Mouse (Mus musculus): ENCODE results near the gene Psip1.

Gene Psip1

DNA sequence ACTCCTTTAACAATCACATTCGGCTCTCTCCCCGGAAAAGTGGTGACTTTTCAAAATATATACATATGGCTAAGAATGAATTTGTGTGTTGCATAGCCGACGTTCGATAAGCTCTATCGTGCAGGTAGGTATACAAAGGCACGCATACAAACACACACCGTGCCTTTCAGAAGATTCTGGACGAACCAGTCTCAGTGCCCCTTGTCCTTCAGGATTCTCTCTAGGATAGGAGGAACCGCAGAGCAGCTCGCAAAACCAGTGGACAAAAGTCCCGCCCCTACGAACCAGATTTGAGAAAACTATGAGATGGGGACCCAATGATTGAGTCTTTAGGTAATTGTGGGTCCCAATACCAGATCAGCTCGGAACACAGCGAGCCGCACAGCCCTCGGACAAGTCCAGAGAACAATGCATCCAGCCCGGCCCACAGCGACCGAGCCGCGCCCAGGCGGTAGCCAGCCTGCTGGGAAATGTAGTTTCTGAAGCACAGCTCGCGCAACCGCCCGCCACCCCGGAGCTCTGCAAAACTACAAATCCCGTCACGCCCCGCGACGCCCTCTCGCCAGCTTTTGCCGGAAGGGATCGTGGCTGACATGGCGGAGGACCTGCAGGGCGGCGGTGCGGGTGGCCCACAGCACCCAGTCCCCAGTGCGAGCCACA is 69.0 kb downstream of the Psip1 start, which contains the start of gene Snapc3:
TSS of gene Snapc3 (plus strand) at position 565 of the 660 bp plus-strand sequence.
- peak; percentile 96 for DNase-seq

DNA sequence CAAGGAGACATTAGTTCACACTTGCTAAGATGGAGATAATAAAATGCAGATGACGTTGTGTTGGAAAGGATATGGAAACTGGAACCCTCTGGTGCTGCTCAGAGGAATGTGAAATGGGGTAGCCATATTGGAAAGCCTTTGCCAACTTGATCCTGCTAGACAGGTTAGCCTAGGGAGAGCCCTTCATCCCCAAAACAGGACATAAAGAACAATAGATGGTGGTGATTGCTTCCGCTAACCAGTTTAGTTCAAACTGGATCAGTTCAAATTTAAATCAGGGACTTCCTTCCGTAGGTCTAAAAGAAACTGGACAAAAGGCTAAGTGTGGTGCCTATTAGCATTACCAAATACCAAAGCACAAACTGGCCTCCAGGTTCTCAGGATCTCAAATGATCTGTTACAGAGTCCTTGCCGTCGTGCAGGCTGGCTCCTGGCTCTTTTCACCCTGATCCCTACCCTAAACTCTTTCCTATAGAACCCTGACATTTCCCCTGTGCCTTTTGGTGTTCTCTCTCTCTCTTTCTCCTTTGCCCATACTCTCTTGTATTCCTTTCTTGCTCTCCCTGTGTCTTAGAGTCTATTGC is 71.9 kb downstream of the Psip1 start:
- DNase-seq, result no peak

DNA sequence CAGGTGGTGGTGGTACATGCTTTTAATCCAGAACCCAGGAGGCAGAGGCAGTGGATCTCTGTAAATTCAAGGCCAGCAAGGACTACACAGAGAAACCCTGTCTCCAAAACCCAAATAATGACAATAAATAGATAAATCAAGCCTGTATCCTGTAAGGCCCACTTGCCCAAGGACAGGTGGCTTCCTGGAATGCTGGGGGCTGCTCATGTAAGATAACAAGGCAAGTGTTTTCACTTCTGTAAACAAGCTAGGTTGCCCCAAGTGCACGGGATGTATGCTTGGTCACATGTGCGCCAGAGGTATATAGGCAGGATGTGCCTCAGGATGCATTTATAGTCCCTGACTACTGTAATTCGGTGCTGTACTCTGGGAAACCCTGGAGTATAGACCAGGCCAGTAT is 74.2 kb downstream of the Psip1 start:
- no peak for DNase-seq

DNA sequence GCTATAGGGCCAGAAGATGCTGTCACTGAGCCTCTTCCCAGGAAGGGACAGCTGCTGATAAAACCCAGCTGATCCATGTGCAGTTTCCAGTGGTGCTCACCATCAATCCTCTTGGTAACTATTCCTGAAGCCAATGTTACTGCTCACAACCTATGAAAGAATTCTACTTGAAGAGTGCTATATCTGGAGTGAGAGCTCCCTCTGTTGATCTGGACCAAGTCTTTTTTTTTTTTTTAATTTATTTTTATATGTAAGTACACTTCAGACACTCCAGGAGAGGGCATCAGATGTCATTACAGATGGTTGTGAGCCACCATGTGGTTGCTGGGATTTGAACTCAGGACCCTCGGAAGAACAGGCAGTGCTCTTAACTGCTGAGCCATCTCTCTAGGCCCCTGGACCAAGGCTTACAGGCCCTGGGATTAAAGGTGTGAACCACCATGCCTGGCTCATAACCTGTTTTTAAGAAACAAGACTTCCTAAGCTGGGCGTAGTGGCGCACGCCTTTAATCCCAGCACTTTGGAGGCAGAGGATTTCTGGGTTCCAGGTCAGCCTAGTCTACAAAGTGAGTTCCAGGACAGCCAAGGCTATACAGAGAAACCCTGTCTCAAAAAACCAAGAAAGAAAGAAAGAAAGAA is 76.3 kb downstream of the Psip1 start:
- DNase-seq, result no peak

DNA sequence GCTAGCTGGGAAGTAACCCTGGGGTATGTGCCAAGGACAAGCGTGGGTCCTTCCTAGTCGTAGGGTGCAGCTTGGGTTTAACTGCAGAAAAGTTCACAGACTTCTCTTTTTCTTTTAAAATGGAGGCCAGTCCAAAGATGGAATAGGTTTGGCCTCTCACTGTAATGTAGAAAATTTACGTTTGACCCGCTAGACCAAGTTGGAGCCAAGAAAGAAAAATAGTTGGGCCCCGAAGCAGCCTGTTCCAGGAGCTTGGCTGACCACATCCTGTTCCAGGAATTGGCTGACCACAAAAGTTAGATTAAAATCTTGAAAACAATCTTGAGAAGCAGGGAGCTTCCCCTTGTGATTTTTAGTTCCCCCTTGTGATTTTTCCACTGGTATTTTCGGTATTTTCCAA is 78.6 kb downstream of the Psip1 start:
- no peak for DNase-seq
